Mouse (Mus musculus) thymus, adult 2 months (tissue): ENCODE measurements around the gene Egfr. TPM values are rescaled to one million over a fixed set of nuclear protein-coding genes. Genes with fewer than 3 reads are reported as not detected.

ENCODE experiments used
- DNase-seq: peaks from one replicate; pipeline ENCODE4 v3.0.0; 2021
- H3K27ac ChIP-seq: fragments of 200-500 bp; 2 replicates; pipeline ENCODE4 v1.5.1; 2012; ENCODE audit warnings: low read length, control low read depth; ENCODE audit not compliant: control insufficient read depth, insufficient read depth
- H3K27me3 ChIP-seq: fragments of 200-500 bp; 2 replicates; pipeline ENCODE4 v1.6.1; 2012; ENCODE audit warnings: mild to moderate bottlenecking, low read length, moderate library complexity, mixed read lengths; ENCODE audit not compliant: control insufficient read depth, insufficient read depth
- H3K36me3 ChIP-seq: fragments of 200-500 bp; 2 replicates; pipeline ENCODE4 v1.6.1; 2012; ENCODE audit warnings: mild to moderate bottlenecking, low read length, moderate library complexity; ENCODE audit not compliant: control insufficient read depth, insufficient read depth
- H3K4me1 ChIP-seq: fragments of 200-500 bp; replicated peaks from 2 replicates; pipeline ENCODE4 v1.6.1; 2012; ENCODE audit warnings: low read length; ENCODE audit not compliant: control insufficient read depth, insufficient read depth
- H3K4me3 ChIP-seq: fragments of 200-500 bp; 2 replicates; pipeline ENCODE4 v1.5.1; 2012; ENCODE audit warnings: mild to moderate bottlenecking, low read length, control low read depth, moderate library complexity; ENCODE audit not compliant: control insufficient read depth, insufficient read depth
- CTCF ChIP-seq: fragments of 200-500 bp; IDR thresholded peaks from 2 replicates; pipeline ENCODE4 v1.5.1; 2012; ENCODE audit warnings: mild to moderate bottlenecking, control low read depth, low read length, moderate library complexity, borderline replicate concordance; ENCODE audit not compliant: control insufficient read depth, poor library complexity, insufficient read depth; ENCODE audit errors: extremely low read depth
- POLR2A ChIP-seq: fragments of 200-500 bp; IDR thresholded peaks from 2 replicates; pipeline ENCODE4 v1.6.1; 2012; ENCODE audit warnings: mild to moderate bottlenecking, low read length, control low read depth, moderate library complexity; ENCODE audit not compliant: control insufficient read depth, poor library complexity, insufficient read depth; ENCODE audit errors: extremely low read depth
- WGBS: fragments of 180-500 bp; shearing (Covaris S2); methylation state at CpG from one replicate; pipeline ENCODE4 v1.1.7; 2018; 5-methylcytosine and 5-hydroxymethylcytosine counted together
- polyA plus RNA-seq: library from polyadenylated mRNA; depleted of rRNA; stranded (reverse); fragments of >200 nt; gene quantifications from 2 replicates; pipeline ENCODE4 v1.2.3, GENCODE M21; 2012

Gene Egfr
- polyA plus RNA-seq, 1 experiment = 17.4 TPM

DNA sequence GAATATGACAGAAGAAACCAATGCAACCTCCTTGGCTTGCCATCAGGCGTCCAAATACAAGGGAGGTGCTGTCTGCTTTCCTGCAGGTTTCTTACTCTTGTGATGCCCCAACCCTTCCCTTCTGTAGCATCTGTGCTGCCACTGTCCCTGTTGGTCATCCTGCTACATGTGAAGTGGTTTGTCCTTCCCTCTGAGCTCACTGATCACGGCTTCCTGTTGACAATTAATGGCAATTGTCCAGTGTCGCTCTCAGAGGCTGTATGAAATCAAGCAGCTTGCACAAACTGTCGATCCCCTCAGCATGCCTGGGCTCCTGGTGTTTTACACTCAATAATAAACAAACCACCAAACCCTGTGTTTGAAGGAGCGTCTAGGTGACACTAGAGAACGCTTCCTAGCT, 134.1 kb downstream of the Egfr start:
- no peaks in the 10 kb centered on the region for H3K27me3 ChIP-seq
- no peak for TF ChIP-seq CTCF
- TF ChIP-seq POLR2A = no peak
- DNase-seq = no peak

DNA sequence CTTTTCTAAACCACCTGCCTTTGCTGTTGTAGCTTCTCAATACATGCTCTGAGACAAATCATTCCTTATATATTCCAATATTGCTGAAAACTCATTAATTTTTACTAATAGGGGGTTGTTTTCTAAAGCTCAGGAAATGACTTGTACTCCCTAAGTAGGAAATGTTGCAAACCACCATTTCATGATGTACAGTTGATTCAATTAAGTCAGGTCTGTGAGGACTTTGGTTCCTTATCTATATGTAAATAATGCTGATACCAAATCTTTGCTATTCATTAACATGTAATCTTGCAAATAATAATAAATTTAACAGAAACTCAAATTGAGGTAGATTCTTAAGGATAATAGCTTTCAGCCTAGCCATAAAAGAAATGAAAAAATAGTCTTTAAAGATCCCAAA, 136.1 kb downstream of the Egfr start:
- no peaks in the 10 kb centered on the region for H3K4me1 ChIP-seq
- no peaks in the 10 kb centered on the region for H3K27me3 ChIP-seq
- H3K27ac ChIP-seq = no peak overlapping the region
- no peak for TF ChIP-seq POLR2A
- no peak for TF ChIP-seq CTCF
- H3K4me3 ChIP-seq = no peak overlapping the region
- no peaks in the 10 kb centered on the region for H3K36me3 ChIP-seq
- no peak for DNase-seq

More for the DNA sequence above, 134.1 kb downstream of the Egfr start:
- Histone ChIP-seq H3K27ac (no peak overlapping the region), H3K36me3 (no peaks in the 10 kb centered on the region), H3K4me3 (no peak overlapping the region), H3K4me1 (no peaks in the 10 kb centered on the region)
- WGBS = 79% methylated on average over 6 of the region's 6 CpGs

DNA sequence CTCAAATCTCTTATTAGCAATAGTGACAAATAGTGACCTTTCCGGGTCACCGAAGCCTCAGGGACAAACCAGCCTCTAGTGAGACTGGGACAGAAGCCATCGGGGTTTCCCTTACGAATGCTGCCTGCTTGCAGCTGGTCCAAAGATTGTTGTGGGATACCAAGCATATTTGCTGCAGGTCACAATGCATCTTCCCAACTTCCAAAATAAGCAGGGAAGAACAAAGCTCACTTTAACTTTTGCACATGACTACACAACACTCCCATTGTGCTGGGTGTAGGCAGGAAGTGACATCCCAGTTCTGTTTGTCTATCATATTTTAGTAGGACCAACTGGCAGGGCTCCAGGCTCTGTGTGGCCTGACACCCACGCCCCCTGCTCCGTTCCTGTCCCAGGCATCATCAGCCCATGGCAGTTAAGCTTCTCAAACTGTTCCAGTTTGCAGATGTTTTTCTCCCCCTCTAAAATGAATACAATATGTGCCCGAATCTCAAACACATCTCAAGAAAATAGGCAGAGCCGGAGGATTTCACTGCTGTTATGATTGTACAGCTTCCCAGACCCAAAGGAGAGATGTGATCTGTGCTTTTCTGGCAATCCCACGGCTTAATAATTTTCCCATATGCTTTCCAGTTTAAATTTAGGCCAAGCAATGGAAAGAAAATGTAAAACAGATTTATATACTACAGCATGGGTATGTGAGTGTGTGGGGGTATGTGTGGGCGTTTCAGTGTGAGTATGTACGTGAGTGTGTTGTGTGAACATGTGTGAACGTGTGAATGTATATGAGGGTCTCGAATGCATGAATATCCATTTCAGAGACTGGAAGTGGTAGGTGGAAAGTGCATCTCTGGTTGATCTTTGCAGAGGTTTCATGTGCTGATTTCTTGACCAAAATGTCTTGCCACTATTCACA, 143.7 kb downstream of the Egfr start:
- H3K27ac ChIP-seq = no peak overlapping the region
- 91% methylated on average over 13 of the region's 13 CpGs for WGBS
- no peaks in the 10 kb centered on the region for H3K36me3 ChIP-seq
- no peak overlapping the region for H3K4me3 ChIP-seq
- H3K4me1 ChIP-seq = no peaks in the 10 kb centered on the region
- TF ChIP-seq POLR2A (no peak), CTCF (no peak)
- H3K27me3 ChIP-seq = no peaks in the 10 kb centered on the region
- DNase-seq = no peak

DNA sequence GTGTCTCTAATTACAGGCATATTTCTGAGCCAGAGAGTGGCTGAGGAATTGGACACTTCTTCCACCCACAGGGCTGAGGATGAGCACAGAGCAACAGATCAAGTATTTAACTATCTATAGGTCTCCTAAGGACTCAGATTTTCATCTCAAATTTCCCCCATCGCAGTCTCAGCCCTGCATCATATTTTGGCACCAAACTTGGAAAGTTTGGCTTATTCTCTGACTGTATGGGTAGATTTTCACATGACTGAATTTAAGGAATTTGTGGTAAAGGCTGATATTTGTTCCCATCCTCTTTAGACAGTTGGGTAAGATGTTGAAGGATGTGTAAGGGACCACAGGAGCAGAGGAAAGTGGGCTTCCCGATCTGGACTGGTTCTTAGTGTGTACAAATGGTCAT, 145.7 kb downstream of the Egfr start:
- Histone ChIP-seq H3K27me3 (no peaks in the 10 kb centered on the region), H3K36me3 (no peaks in the 10 kb centered on the region), H3K4me1 (no peaks in the 10 kb centered on the region), H3K27ac (no peak overlapping the region), H3K4me3 (no peak overlapping the region)
- no peak for DNase-seq
- TF ChIP-seq CTCF = no peak
- no peak for TF ChIP-seq POLR2A
- WGBS = 92% methylated on average over 2 of the region's 2 CpGs

DNA sequence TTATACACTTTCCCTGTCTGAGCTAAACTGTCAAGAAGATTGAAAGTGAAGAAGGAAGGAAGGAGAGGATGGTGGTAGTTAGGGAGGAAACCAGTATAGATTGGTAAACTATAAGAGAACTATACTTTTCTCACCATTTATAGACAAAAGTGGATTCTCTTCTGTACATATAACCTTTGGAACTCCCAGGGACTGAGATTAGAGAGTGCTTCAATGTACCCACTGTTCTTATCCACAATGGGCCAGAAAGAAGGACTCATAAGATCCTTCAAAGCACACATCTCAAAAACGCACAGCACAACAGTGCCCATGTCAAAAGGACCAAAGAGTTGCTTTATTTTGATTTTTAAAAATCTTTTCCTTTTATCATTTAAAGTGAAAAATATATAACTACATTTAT, 148.2 kb downstream of the Egfr start:
- Histone ChIP-seq H3K4me3 (no peak overlapping the region), H3K27me3 (no peaks in the 10 kb centered on the region), H3K4me1 (no peaks in the 10 kb centered on the region), H3K27ac (no peak overlapping the region), H3K36me3 (no peaks in the 10 kb centered on the region)
- TF ChIP-seq POLR2A (no peak), CTCF (no peak)
- 82% methylated on average over 1 of the region's 1 CpGs for WGBS
- no peak for DNase-seq

DNA sequence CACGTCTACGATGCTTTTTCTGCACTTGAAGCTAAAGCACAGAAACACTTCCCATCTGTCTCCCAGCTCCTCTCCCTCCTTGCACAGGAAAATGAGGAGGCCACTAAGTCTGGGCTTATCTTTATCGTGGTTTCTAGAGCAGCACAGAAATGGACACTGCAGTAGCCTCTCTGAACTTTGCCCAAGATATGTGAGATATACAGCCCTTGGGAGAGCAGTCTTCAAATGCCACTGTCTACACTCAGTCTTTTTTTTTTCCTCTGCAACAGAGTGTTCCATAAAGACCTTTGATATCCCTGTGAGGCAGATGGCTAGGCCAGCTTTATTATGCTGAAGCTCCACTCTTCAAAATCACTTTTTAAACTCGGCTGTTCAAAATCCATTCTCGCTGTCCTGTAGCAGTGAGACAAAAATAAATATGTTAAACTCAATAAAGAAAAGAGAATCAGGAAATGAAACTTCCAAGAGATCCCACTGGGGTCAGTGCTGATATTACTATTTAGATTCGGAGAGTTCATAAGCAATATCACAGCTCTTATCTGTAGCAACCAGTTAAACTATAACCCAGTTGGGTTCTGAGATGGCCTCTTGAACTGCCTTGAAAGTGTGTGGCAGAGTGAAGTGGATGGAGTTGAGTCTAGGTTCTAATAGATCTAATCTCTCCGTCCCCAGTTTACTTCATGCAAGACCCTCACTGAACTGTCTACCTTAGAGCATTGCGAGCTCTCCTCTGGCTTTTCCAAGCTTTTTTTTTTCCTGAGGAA, 148.8 kb downstream of the Egfr start:
- no peak overlapping the region for H3K27ac ChIP-seq

More for the DNA sequence above, 148.8 kb downstream of the Egfr start:
- no peak for TF ChIP-seq CTCF
- TF ChIP-seq POLR2A = no peak
- no peak for DNase-seq
- no peak overlapping the region for H3K4me3 ChIP-seq
- H3K4me1 ChIP-seq = no peaks in the 10 kb centered on the region
- WGBS = 87% methylated on average over 8 of the region's 8 CpGs
- no peaks in the 10 kb centered on the region for H3K36me3 ChIP-seq
- no peaks in the 10 kb centered on the region for H3K27me3 ChIP-seq
